Mouse (Mus musculus): ENCODE measurements around the gene BC003965. TPM values are rescaled to one million over a fixed set of nuclear protein-coding genes. Genes with fewer than 3 reads are reported as not detected.
A peak's percentile ranks its signal among the peaks of the same experiment; 100 is the strongest.

BC003965 gene
- polyA plus RNA-seq, 1 experiment from 2014 or later: 31.1 TPM

GRCm38 (mm10) chr17:25184961-25185360, 607 bp downstream of the BC003965 start:
- Histone ChIP-seq H3K9me3 (no peaks in the 10 kb centered on the region), H3K4me3 (peak overlapping the region; percentile 75), H3K4me2 (peak overlapping the region; percentile 95), H3K36me3 (no peaks in the 10 kb centered on the region), H3K4me1 (replicated peaks) (peaks cover 39% of the 10 kb centered on the region), H3K9ac (peak overlapping the region; percentile 72), H3K27ac (replicated peaks) (peak overlapping the region; percentile 63), H3K27me3 (no peaks in the 10 kb centered on the region)
- ATAC-seq (ENCODE audit: low FRiP score, low read depth): 0 out of 2 replicates have a peak, but pooled peaks have one; percentile 9
- WGBS: 9% methylated on average over 17 of the region's 17 CpGs

- no peaks in the 10 kb centered on the region for H3K9me3 ChIP-seq
- peak overlapping the region; percentile 83 for H3K4me3 ChIP-seq
- peak overlapping the region; percentile 89 for H3K9ac ChIP-seq
- peaks cover 45% of the 10 kb centered on the region for H3K4me1 ChIP-seq (replicated peaks)
- no peaks in the 10 kb centered on the region for H3K27me3 ChIP-seq
- peak overlapping the region; percentile 90 for H3K4me2 ChIP-seq
- WGBS: 4% methylated on average over 11 of the region's 11 CpGs
- no peak for ATAC-seq (ENCODE audit: low FRiP score, low read depth)
- H3K36me3 ChIP-seq: peaks cover 12% of the 10 kb centered on the region
- H3K27ac ChIP-seq (replicated peaks): peak overlapping the region; percentile 81
Measured at GRCm38 (mm10) chr17:25187784-25188149, 3.4 kb downstream of the BC003965 start.

- peak; percentile 28; the same call in 1 of the 2 replicates for ATAC-seq (ENCODE audit: low FRiP score, low read depth)
- peak within 1 kb of the TSS; percentile 89 for H3K9ac ChIP-seq
Measured at GRCm38 (mm10) chr17:25188150-25189031, 4.0 kb downstream of the BC003965 start, which contains the start of gene Unkl. Gene Unkl, plus strand, starts transcription at chr17:25188397.

GRCm38 (mm10) chr17:25189091-25189490, 4.7 kb downstream of the BC003965 start:
- WGBS: 7% methylated on average over 16 of the region's 16 CpGs
- Histone ChIP-seq H3K27ac (replicated peaks) (no peak overlapping the region), H3K9ac (peak overlapping the region; percentile 89), H3K4me3 (peak overlapping the region; percentile 83), H3K27me3 (no peaks in the 10 kb centered on the region), H3K4me1 (replicated peaks) (peaks cover 37% of the 10 kb centered on the region), H3K36me3 (peaks cover 15% of the 10 kb centered on the region), H3K4me2 (peak overlapping the region; percentile 90), H3K9me3 (no peaks in the 10 kb centered on the region)
- no peak; the same call in 1 of the 2 replicates for ATAC-seq (ENCODE audit: low FRiP score, low read depth)

More at GRCm38 (mm10) chr17:25188150-25189031, 4.0 kb downstream of the BC003965 start, which contains the start of gene Unkl:
- Histone ChIP-seq H3K27ac (replicated peaks) (peak within 1 kb of the TSS; percentile 81), H3K36me3 (peaks cover 12% of the 10 kb centered on the region), H3K4me1 (replicated peaks) (peaks cover 42% of the 10 kb centered on the region), H3K27me3 (no peaks in the 10 kb centered on the region), H3K4me3 (peak within 1 kb of the TSS; percentile 83), H3K9me3 (no peaks in the 10 kb centered on the region), H3K4me2 (peak within 1 kb of the TSS; percentile 90)
- under 1% methylated on average over 81 of the region's 104 CpGs for WGBS

GRCm38 (mm10) chr17:25202401-25202800, 18.0 kb downstream of the BC003965 start:
- Histone ChIP-seq H3K9ac (no peak overlapping the region), H3K4me3 (no peak overlapping the region), H3K4me2 (no peak overlapping the region), H3K4me1 (replicated peaks) (no peaks in the 10 kb centered on the region), H3K27ac (replicated peaks) (no peak overlapping the region), H3K36me3 (peaks cover 68% of the 10 kb centered on the region), H3K27me3 (no peaks in the 10 kb centered on the region), H3K9me3 (no peaks in the 10 kb centered on the region)
- ATAC-seq (ENCODE audit: low FRiP score, low read depth): no peak
- WGBS: 92% methylated on average over 4 of the region's 4 CpGs

GRCm38 (mm10) chr17:25210006-25210405, 25.7 kb downstream of the BC003965 start:
- no peak overlapping the region for H3K9ac ChIP-seq
- peaks cover 76% of the 10 kb centered on the region for H3K36me3 ChIP-seq
- H3K27me3 ChIP-seq: no peaks in the 10 kb centered on the region
- no peaks in the 10 kb centered on the region for H3K9me3 ChIP-seq
- ATAC-seq (ENCODE audit: low FRiP score, low read depth): no peak
- H3K27ac ChIP-seq (replicated peaks): no peak overlapping the region
- H3K4me3 ChIP-seq: no peak overlapping the region
- 95% methylated on average over 4 of the region's 4 CpGs for WGBS
- H3K4me1 ChIP-seq (replicated peaks): no peaks in the 10 kb centered on the region
- H3K4me2 ChIP-seq: no peak overlapping the region

- Histone ChIP-seq H3K36me3 (peaks cover 70% of the 10 kb centered on the region), H3K27me3 (no peaks in the 10 kb centered on the region), H3K9ac (no peak overlapping the region), H3K27ac (replicated peaks) (no peak overlapping the region), H3K4me2 (no peak overlapping the region), H3K4me1 (replicated peaks) (no peaks in the 10 kb centered on the region), H3K9me3 (no peaks in the 10 kb centered on the region), H3K4me3 (no peak overlapping the region)
- ATAC-seq (ENCODE audit: low FRiP score, low read depth): no peak
- WGBS: 82% methylated on average over 15 of the region's 15 CpGs
Measured at GRCm38 (mm10) chr17:25210680-25211466, 26.5 kb downstream of the BC003965 start.

GRCm38 (mm10) chr17:25211705-25212104, 27.4 kb downstream of the BC003965 start:
- peaks cover 71% of the 10 kb centered on the region for H3K36me3 ChIP-seq
- H3K9me3 ChIP-seq: no peaks in the 10 kb centered on the region
- WGBS: 94% methylated on average over 4 of the region's 4 CpGs
- no peaks in the 10 kb centered on the region for H3K27me3 ChIP-seq
- H3K4me1 ChIP-seq (replicated peaks): no peaks in the 10 kb centered on the region
- ATAC-seq (ENCODE audit: low FRiP score, low read depth): no peak
- no peak overlapping the region for H3K4me3 ChIP-seq
- no peak overlapping the region for H3K9ac ChIP-seq
- no peak overlapping the region for H3K4me2 ChIP-seq
- no peak overlapping the region for H3K27ac ChIP-seq (replicated peaks)

- 85% methylated on average over 3 of the region's 3 CpGs for WGBS
- Histone ChIP-seq H3K4me2 (no peak overlapping the region), H3K9me3 (no peaks in the 10 kb centered on the region), H3K27me3 (no peaks in the 10 kb centered on the region), H3K4me3 (no peak overlapping the region), H3K36me3 (peaks cover 52% of the 10 kb centered on the region), H3K4me1 (replicated peaks) (no peaks in the 10 kb centered on the region), H3K9ac (no peak overlapping the region), H3K27ac (replicated peaks) (no peak overlapping the region)
- no peak for ATAC-seq (ENCODE audit: low FRiP score, low read depth)
Measured at GRCm38 (mm10) chr17:25215431-25215830, 31.1 kb downstream of the BC003965 start.

- Histone ChIP-seq H3K4me1 (replicated peaks) (peaks cover 19% of the 10 kb centered on the region), H3K4me2 (no peak overlapping the region), H3K27ac (replicated peaks) (no peak overlapping the region), H3K36me3 (peaks cover 25% of the 10 kb centered on the region), H3K9ac (no peak overlapping the region), H3K27me3 (no peaks in the 10 kb centered on the region), H3K9me3 (no peaks in the 10 kb centered on the region), H3K4me3 (no peak overlapping the region)
- no peak for ATAC-seq (ENCODE audit: low FRiP score, low read depth)
- 91% methylated on average over 9 of the region's 9 CpGs for WGBS
Measured at GRCm38 (mm10) chr17:25218967-25219366, 34.6 kb downstream of the BC003965 start.

- H3K4me2 ChIP-seq: no peak overlapping the region
- ATAC-seq (ENCODE audit: low FRiP score, low read depth): no peak
- no peaks in the 10 kb centered on the region for H3K27me3 ChIP-seq
- no peak overlapping the region for H3K4me3 ChIP-seq
- WGBS: 95% methylated on average over 15 of the region's 15 CpGs
- no peak overlapping the region for H3K9ac ChIP-seq
- peaks cover 18% of the 10 kb centered on the region for H3K36me3 ChIP-seq
- no peaks in the 10 kb centered on the region for H3K9me3 ChIP-seq
- peaks cover 19% of the 10 kb centered on the region for H3K4me1 ChIP-seq (replicated peaks)
- no peak overlapping the region for H3K27ac ChIP-seq (replicated peaks)
Measured at GRCm38 (mm10) chr17:25219492-25220295, 35.3 kb downstream of the BC003965 start.

Data from hindbrain, embryonic 15.5 days (tissue).